8 mouse cellular contexts compared by ENCODE assay signal in genomic region chr11:52341001-52341400, GRCm38 (mm10). TPM values are rescaled to one million over a fixed set of nuclear protein-coding genes. Genes with fewer than 3 reads are reported as not detected.
DNase-seq lines count a peak whose midpoint lies in the region; ATAC-seq and TF ChIP-seq lines count a peak whose summit lies in the region.
"Had no signal": no experiment of that assay in that cellular context is flagged by ENCODE, and none has a peak within 500 bp of the region (broad histone marks: within the 10 kb centered on the region; RNA-seq: fewer than 3 reads in every experiment).

No protein-coding gene starts in this region.

- H3K4me3 ChIP-seq in lung, embryonic 14.5 days (ENCODE audit: low read depth, low read length): no peak overlapping the region
- no peak overlapping the region for H3K4me3 ChIP-seq in lung, adult 2 months (replicated peaks; ENCODE audit: extremely low read depth, low read depth, low read length)
- no peak overlapping the region for H3K4me3 ChIP-seq in ES-Bruce4 (ENCODE audit: low read depth, low read length)
- peak overlapping the region; percentile 23 for H3K4me3 ChIP-seq in thymus, adult 2 months (ENCODE audit: control insufficient read depth, insufficient read depth, low read length)
- H3K4me3 ChIP-seq: limb, embryonic 13.5 days had no signal

- H3K4me1 ChIP-seq in lung, embryonic 14.5 days (ENCODE audit: insufficient read depth): no peaks in the 10 kb centered on the region
- H3K4me1 ChIP-seq in lung, adult 2 months (ENCODE audit: control insufficient read depth, insufficient read depth, low read length): peaks cover 5% of the 10 kb centered on the region; the same call in 1 of the 2 replicates
- peaks cover 8% of the 10 kb centered on the region for H3K4me1 ChIP-seq in ES-Bruce4 (ENCODE audit: control insufficient read depth, insufficient read depth, low read length)
- peaks cover 86% of the 10 kb centered on the region for H3K4me1 ChIP-seq in thymus, adult 2 months (replicated peaks; ENCODE audit: control insufficient read depth, insufficient read depth, low read length)

- H3K36me3 ChIP-seq in lung, embryonic 14.5 days (ENCODE audit: insufficient read depth): no peaks in the 10 kb centered on the region
- H3K36me3 ChIP-seq in ES-Bruce4 (ENCODE audit: control insufficient read depth, insufficient read depth, low read length, poor library complexity, severe bottlenecking): no peaks in the 10 kb centered on the region
- no peaks in the 10 kb centered on the region for H3K36me3 ChIP-seq in thymus, adult 2 months (ENCODE audit: control insufficient read depth, insufficient read depth, low read length)
- H3K36me3 ChIP-seq: limb, embryonic 13.5 days had no signal

- no peak for TF ChIP-seq CTCF in lung, embryonic 14.5 days (IDR thresholded peaks at IDR 0.05; ENCODE audit: low read depth)
- no peak for TF ChIP-seq CTCF in lung, adult 2 months (IDR thresholded peaks at IDR 0.05; ENCODE audit: insufficient read depth, low read length)
- TF ChIP-seq CTCF in ES-Bruce4 (IDR thresholded peaks at IDR 0.05; ENCODE audit: low read depth, low read length): no peak
- TF ChIP-seq CTCF in thymus, adult 2 months (IDR thresholded peaks at IDR 0.05; ENCODE audit: borderline replicate concordance, control insufficient read depth, extremely low read depth, insufficient read depth, low read length, poor library complexity): no peak

- H3K27me3 ChIP-seq in lung, embryonic 14.5 days (ENCODE audit: insufficient read depth, low read length): no peaks in the 10 kb centered on the region
- no peaks in the 10 kb centered on the region for H3K27me3 ChIP-seq in ES-Bruce4 (ENCODE audit: control insufficient read depth, insufficient read depth, low read length, poor library complexity, severe bottlenecking)
- H3K27me3 ChIP-seq in thymus, adult 2 months (ENCODE audit: control insufficient read depth, insufficient read depth, low read length): no peaks in the 10 kb centered on the region
- H3K27me3 ChIP-seq: limb, embryonic 13.5 days had no signal

- WGBS in lung, embryonic 14.5 days: 34% methylated on average over 9 of the region's 9 CpGs
- 46% methylated on average over 9 of the region's 9 CpGs for WGBS in lung, adult 2 months
- WGBS in thymus, adult 2 months: 4% methylated on average over 9 of the region's 9 CpGs

- no peaks in the 10 kb centered on the region for H3K9me3 ChIP-seq in lung, embryonic 14.5 days (ENCODE audit: low read depth, low read length)
- H3K9me3 ChIP-seq in ES-Bruce4 (replicated peaks; ENCODE audit: control insufficient read depth, insufficient read depth, low read length, poor library complexity, severe bottlenecking): no peaks in the 10 kb centered on the region
- H3K9me3 ChIP-seq: limb, embryonic 13.5 days had no signal

- no peak for TF ChIP-seq POLR2A in lung, adult 2 months (IDR thresholded peaks at IDR 0.05; ENCODE audit: borderline replicate concordance, extremely low read depth, low read depth, low read length)
- no peak for TF ChIP-seq POLR2A in ES-Bruce4 (IDR thresholded peaks at IDR 0.05; ENCODE audit: insufficient read depth, low read length)
- peak; percentile 38; the same call in 1 of the 2 replicates for TF ChIP-seq POLR2A in thymus, adult 2 months (IDR thresholded peaks at IDR 0.05; ENCODE audit: control insufficient read depth, extremely low read depth, insufficient read depth, low read length, poor library complexity)

- H3K4me2 ChIP-seq in lung, embryonic 14.5 days: no peak overlapping the region
- H3K4me2 ChIP-seq: limb, embryonic 13.5 days had no signal

- no peak for TF ChIP-seq EP300 in ES-Bruce4 (IDR thresholded peaks at IDR 0.05; ENCODE audit: insufficient read depth, low read depth, low read length)

- ATAC-seq in lung, embryonic 14.5 days (ENCODE audit: insufficient read depth): peak; percentile 22; the same call in 1 of the 2 replicates
- ATAC-seq in megakaryocyte-erythroid progenitor cell, adult 5-6 weeks (replicated peaks; ENCODE audit: low FRiP score, low TSS enrichment, poor library complexity, severe bottlenecking): no peak

- H3K9ac ChIP-seq in lung, embryonic 14.5 days: no peak overlapping the region
- H3K9ac ChIP-seq in ES-Bruce4 (ENCODE audit: low read depth, poor library complexity, severe bottlenecking): 0 out of 2 replicates have a peak overlapping the region, but pooled peaks have one; percentile 22

- no peak overlapping the region for H3K27ac ChIP-seq in lung, embryonic 14.5 days (ENCODE audit: low read depth)
- peak overlapping the region; percentile 29; the same call in 1 of the 2 replicates for H3K27ac ChIP-seq in ES-Bruce4 (ENCODE audit: insufficient read depth, low read length)
- peak overlapping the region; percentile 96 for H3K27ac ChIP-seq in thymus, adult 2 months (ENCODE audit: control insufficient read depth, insufficient read depth, low read length)
- H3K27ac ChIP-seq: limb, embryonic 13.5 days had no signal

- DNase-seq in lung, embryonic 14.5 days: no peak
- DNase-seq in lung, adult 2 months: no peak
- peak; percentile 76 for DNase-seq in adrenal gland, postnatal 14 days
- peak; percentile 79 for DNase-seq in thymus, adult 2 months
- no peak for DNase-seq in right cerebral cortex, postnatal 25 days

RNA-seq across cellular contexts. Expression of gene Vdac1, which starts 19.7 kb away (rescaled TPM):
- 219 TPM in 2 replicates for polyA plus RNA-seq in lung, embryonic 14.5 days (2014; fragmentation: Nextera tagmentation; extraction: Ambion mirVana)
- polyA plus RNA-seq in lung, adult 2 months (2012; rRNA removed): 34.1 and 65.1 TPM in 2 replicates
- 478 and 491 TPM in 2 replicates for polyA plus RNA-seq in ES-Bruce4 (2011; ENCODE audit: insufficient read depth, insufficient read length, low read depth, missing spikeins)
- 309 and 313 TPM in 2 replicates for total RNA-seq in adrenal gland, postnatal 14 days (2021)
- polyA plus RNA-seq in thymus, adult 2 months (2012; rRNA removed): 64.8 and 70.3 TPM in 2 replicates
- total RNA-seq in megakaryocyte-erythroid progenitor cell, adult 5-6 weeks (2014; fragmentation: Nextera tagmentation): 192 and 199 TPM in 2 replicates
- total RNA-seq in megakaryocyte-erythroid progenitor cell, adult 5-6 weeks (2017): 232 and 301 TPM in 2 replicates

RNA-seq across cellular contexts. Expression of gene 9530068E07Rik, which starts 55.2 kb away (rescaled TPM):
- polyA plus RNA-seq in lung, embryonic 14.5 days (2014; fragmentation: Nextera tagmentation; extraction: Ambion mirVana): 235 and 242 TPM in 2 replicates
- 160 and 194 TPM in 2 replicates for polyA plus RNA-seq in lung, adult 2 months (2012; rRNA removed)
- polyA plus RNA-seq in ES-Bruce4 (2011; ENCODE audit: insufficient read depth, insufficient read length, low read depth, missing spikeins): 53.7 and 54.9 TPM in 2 replicates
- 137 and 146 TPM in 2 replicates for total RNA-seq in adrenal gland, postnatal 14 days (2021)
- 124 and 127 TPM in 2 replicates for polyA plus RNA-seq in thymus, adult 2 months (2012; rRNA removed)
- total RNA-seq in megakaryocyte-erythroid progenitor cell, adult 5-6 weeks (2014; fragmentation: Nextera tagmentation): 49.7 and 60.7 TPM in 2 replicates
- total RNA-seq in megakaryocyte-erythroid progenitor cell, adult 5-6 weeks (2017): 51.1 and 58.3 TPM in 2 replicates

RNA-seq across cellular contexts. Expression of gene Tcf7, which starts 58.2 kb away (rescaled TPM):
- polyA plus RNA-seq in lung, embryonic 14.5 days (2014; fragmentation: Nextera tagmentation; extraction: Ambion mirVana): 64.2 and 68.8 TPM in 2 replicates
- polyA plus RNA-seq in lung, adult 2 months (2012; rRNA removed): 26.8 and 30.2 TPM in 2 replicates
- polyA plus RNA-seq in ES-Bruce4 (2011; ENCODE audit: insufficient read depth, insufficient read length, low read depth, missing spikeins): 68.6 and 79.1 TPM in 2 replicates
- total RNA-seq in adrenal gland, postnatal 14 days (2021): 41.6 and 78.5 TPM in 2 replicates
- 2,910 and 3,273 TPM in 2 replicates for polyA plus RNA-seq in thymus, adult 2 months (2012; rRNA removed)
- 12.1 and 19.1 TPM in 2 replicates for total RNA-seq in megakaryocyte-erythroid progenitor cell, adult 5-6 weeks (2014; fragmentation: Nextera tagmentation)
- total RNA-seq in megakaryocyte-erythroid progenitor cell, adult 5-6 weeks (2017): 3.6 and 10.0 TPM in 2 replicates

Comparison
In these comparisons a context has a peak if more than half of its experiments do, and no peak if none do; other contexts are left out.
1. DNase-seq: peak in adrenal gland, postnatal 14 days (single experiment) and thymus, adult 2 months (single experiment); none in lung, embryonic 14.5 days (single experiment), lung, adult 2 months (single experiment) and right cerebral cortex, postnatal 25 days (single experiment).
2. RNA of gene Tcf7, which starts 58.2 kb away (polyA plus RNA-seq): 2,910 to 3,273 TPM in thymus, adult 2 months; 64.2 to 68.8 TPM in lung, embryonic 14.5 days, 68.6 to 79.1 TPM in ES-Bruce4 and 26.8 to 30.2 TPM in lung, adult 2 months; every median in the first group is over 10 times any median in the second.